Mouse (Mus musculus) spleen, postnatal 4 days (tissue): ENCODE results near the gene Wapl.

ENCODE experiments used
- DNase-seq, 2 experiments: peaks; one replicate each; pipeline ENCODE4 v3.0.0; 2022; ENCODE audit warnings: low spot score in 2 of 2

Wapl gene

GRCm38 (mm10) chr14:34673395-34674228, at the start of gene Wapl:
TSS of gene Wapl (plus strand) at chr14:34673928.
- peak; percentile 94 to 97 for DNase-seq

GRCm38 (mm10) chr14:34626824-34627223, 46.9 kb upstream of the Wapl start:
- no peak for DNase-seq

GRCm38 (mm10) chr14:34632722-34633448, 40.8 kb upstream of the Wapl start:
- DNase-seq = no peak

- DNase-seq = no peak
These were observed 38.5 kb upstream of the Wapl start for GRCm38 (mm10) chr14:34635192-34635591.

GRCm38 (mm10) chr14:34635721-34636120, 38.0 kb upstream of the Wapl start:
- DNase-seq = no peak

GRCm38 (mm10) chr14:34644140-34644539, 29.6 kb upstream of the Wapl start:
- DNase-seq = no peak

- no peak for DNase-seq
These were observed 25.8 kb upstream of the Wapl start for GRCm38 (mm10) chr14:34647870-34648475.

GRCm38 (mm10) chr14:34657131-34657530, 16.6 kb upstream of the Wapl start:
- DNase-seq = no peak

- peak; percentile 51 to 74 for DNase-seq
These were observed 13.4 kb upstream of the Wapl start for GRCm38 (mm10) chr14:34660351-34660787.

GRCm38 (mm10) chr14:34660788-34661591, 12.7 kb upstream of the Wapl start:
- DNase-seq = peak; percentile 40 to 79

- DNase-seq = peak; percentile 87 to 91
These were observed 11.9 kb upstream of the Wapl start for GRCm38 (mm10) chr14:34661621-34662477.

- no peak for DNase-seq
These were observed 11.3 kb upstream of the Wapl start for GRCm38 (mm10) chr14:34662478-34662826.

- DNase-seq = no peak
These were observed 10.3 kb upstream of the Wapl start for GRCm38 (mm10) chr14:34663381-34663780.

- no peak for DNase-seq
These were observed 4.6 kb upstream of the Wapl start for GRCm38 (mm10) chr14:34669082-34669481.

- DNase-seq = no peak
These were observed 3.5 kb upstream of the Wapl start for GRCm38 (mm10) chr14:34670256-34670655.

- peak; percentile 55 to 83 for DNase-seq
These were observed 582 bp downstream of the Wapl start for GRCm38 (mm10) chr14:34674229-34674791.

- DNase-seq = no peak
These were observed 1.2 kb downstream of the Wapl start for GRCm38 (mm10) chr14:34674932-34675331.

- DNase-seq = no peak
These were observed 1.7 kb downstream of the Wapl start for GRCm38 (mm10) chr14:34675347-34675865.

GRCm38 (mm10) chr14:34680815-34681214, 7.1 kb downstream of the Wapl start:
- DNase-seq = no peak

GRCm38 (mm10) chr14:34684989-34685388, 11.3 kb downstream of the Wapl start:
- DNase-seq = no peak
